Mouse (Mus musculus) liver, adult 2 months (tissue): ENCODE results near the gene Wapl.

Source experiments
- CTCF ChIP-seq: fragments of 200-500 bp; IDR thresholded peaks from 2 replicates; pipeline ENCODE4 v1.5.1; 2011; ENCODE audit warnings: low read depth, low read length, control low read depth
- POLR2A ChIP-seq: fragments of 200-500 bp; IDR thresholded peaks from 2 replicates; pipeline ENCODE4 v1.6.1; 2011; ENCODE audit warnings: low read length, control low read depth; ENCODE audit not compliant: insufficient read depth; ENCODE audit errors: extremely low read depth

GRCm38 (mm10) chr14:34712027-34712426 lies 38.3 kb downstream of the Wapl start:
- TF ChIP-seq CTCF (no peak), POLR2A (no peak)
